Mouse (Mus musculus): ENCODE data around the gene Ptges2. TPM values are rescaled to one million over a fixed set of nuclear protein-coding genes. Genes with fewer than 3 reads are reported as not detected.
"Not testable (repeated sequence)": the region's sequence is repeated elsewhere in the genome, so short reads cannot be mapped to it uniquely, and the experiment has no call there.

Ptges2 gene
- total RNA-seq (2021) = 10 to 100 TPM; 37.1 to 43.0 TPM
- long read RNA-seq, experiment 1, full-length matches to known transcripts = 62 of 65 reads
- long read RNA-seq, experiment 1, partial matches to known transcripts = 2 of 65 reads
- long read RNA-seq, experiment 1, other reads (novel, unspliced or antisense) = 1 of 65 reads
- long read RNA-seq, experiment 2, full-length matches to known transcripts = 40 of 47 reads
- long read RNA-seq, experiment 2, partial matches to known transcripts = 7 of 47 reads
- long read RNA-seq, experiment 2, other reads (novel, unspliced or antisense) = 0 of 47 reads

- DNase-seq (ENCODE audit: low spot score) = peak; percentile 93
Observed at GRCm38 (mm10) chr2:32395484-32395945, at the start of gene Ptges2. Gene Ptges2, plus strand, starts transcription at chr2:32395896.

- no peak for DNase-seq (ENCODE audit: low spot score)
Observed at GRCm38 (mm10) chr2:32347019-32347418, 48.7 kb upstream of the Ptges2 start.

GRCm38 (mm10) chr2:32348311-32348710 is 47.4 kb upstream of the Ptges2 start:
- no peak for DNase-seq (ENCODE audit: low spot score)

- DNase-seq (ENCODE audit: low spot score) = no peak
Observed at GRCm38 (mm10) chr2:32349625-32350255, 46.0 kb upstream of the Ptges2 start.

GRCm38 (mm10) chr2:32350471-32351051 is 45.1 kb upstream of the Ptges2 start:
- DNase-seq (ENCODE audit: low spot score) = no peak

GRCm38 (mm10) chr2:32351471-32351961 is 44.2 kb upstream of the Ptges2 start:
- DNase-seq (ENCODE audit: low spot score) = no peak

- no peak for DNase-seq (ENCODE audit: low spot score)
Observed at GRCm38 (mm10) chr2:32352151-32353006, 43.3 kb upstream of the Ptges2 start, which contains the start of gene Ciz1. Gene Ciz1, plus strand, starts transcription at chr2:32352327.

GRCm38 (mm10) chr2:32353007-32353542 is 42.6 kb upstream of the Ptges2 start, which contains the start of gene Dnm1:
Gene Dnm1, minus strand, starts transcription at chr2:32353338.
- peak; percentile 92 for DNase-seq (ENCODE audit: low spot score)

- no peak for DNase-seq (ENCODE audit: low spot score)
Observed at GRCm38 (mm10) chr2:32353836-32354235, 41.9 kb upstream of the Ptges2 start.

GRCm38 (mm10) chr2:32354336-32354895 is 41.3 kb upstream of the Ptges2 start:
- no peak for DNase-seq (ENCODE audit: low spot score)

GRCm38 (mm10) chr2:32356216-32356615 is 39.5 kb upstream of the Ptges2 start:
- peak; percentile 70 for DNase-seq (ENCODE audit: low spot score)

GRCm38 (mm10) chr2:32357710-32358109 is 38.0 kb upstream of the Ptges2 start:
- DNase-seq (ENCODE audit: low spot score) = no peak

GRCm38 (mm10) chr2:32358381-32358780 is 37.3 kb upstream of the Ptges2 start:
- DNase-seq (ENCODE audit: low spot score) = no peak

- DNase-seq (ENCODE audit: low spot score) = peak; percentile 84
Observed at GRCm38 (mm10) chr2:32360741-32361140, 35.0 kb upstream of the Ptges2 start.

GRCm38 (mm10) chr2:32361437-32361836 is 34.3 kb upstream of the Ptges2 start:
- peak; percentile 75 for DNase-seq (ENCODE audit: low spot score)

- DNase-seq (ENCODE audit: low spot score) = not testable (repeated sequence)
Observed at GRCm38 (mm10) chr2:32362274-32362673, 33.4 kb upstream of the Ptges2 start.

GRCm38 (mm10) chr2:32362817-32363340 is 32.8 kb upstream of the Ptges2 start:
- peak; percentile 93 for DNase-seq (ENCODE audit: low spot score)

- no peak for DNase-seq (ENCODE audit: low spot score)
Observed at GRCm38 (mm10) chr2:32363376-32364106, 32.2 kb upstream of the Ptges2 start.

GRCm38 (mm10) chr2:32364121-32364520 is 31.6 kb upstream of the Ptges2 start:
- DNase-seq (ENCODE audit: low spot score) = no peak

GRCm38 (mm10) chr2:32367315-32367714 is 28.4 kb upstream of the Ptges2 start:
- no peak for DNase-seq (ENCODE audit: low spot score)
